Mouse (Mus musculus) embryonic fibroblast, embryonic 13.5 days (primary cell): ENCODE measurements around the gene Olfr1248.
"Not testable (repeated sequence)": the region's sequence is repeated elsewhere in the genome, so short reads cannot be mapped to it uniquely, and the experiment has no call there.

Experiments
- CTCF ChIP-seq: IDR thresholded peaks from 2 replicates; pipeline ENCODE4 v1.5.1; 2011; ENCODE audit warnings: mild to moderate bottlenecking, control low read depth, low read length, moderate library complexity, borderline replicate concordance; ENCODE audit not compliant: insufficient read depth
- POLR2A ChIP-seq: IDR thresholded peaks from 2 replicates; pipeline ENCODE4 v1.6.1; 2011; ENCODE audit warnings: low read depth, mild to moderate bottlenecking, control low read depth, low read length, moderate library complexity

DNA sequence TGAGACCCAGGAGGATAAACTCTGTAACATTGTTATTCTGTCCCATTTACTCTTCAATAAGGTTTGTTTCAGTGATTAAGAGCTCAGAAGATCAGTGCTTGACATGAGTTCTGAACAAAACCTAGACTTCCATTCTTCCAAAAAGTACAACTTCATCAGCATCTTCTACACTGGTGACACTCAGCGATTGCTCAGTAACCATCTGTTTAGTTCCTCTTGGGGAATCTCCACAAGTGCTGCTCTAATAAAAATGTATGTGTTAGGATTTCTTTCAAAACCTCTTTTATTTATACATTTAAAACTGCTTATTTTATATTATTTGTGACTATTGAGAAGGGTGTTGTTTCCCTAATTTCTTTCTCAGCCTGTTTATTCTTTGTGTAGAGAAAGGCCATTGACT is at the start of gene Olfr1248:
- not testable (repeated sequence) for TF ChIP-seq CTCF, POLR2A
